Mouse (Mus musculus) lung, postnatal 14 days (tissue): ENCODE data around the gene Ptch1.
A peak's percentile ranks its signal among the peaks of the same experiment; 100 is the strongest.

Experiments used
- DNase-seq: peaks from one replicate; pipeline ENCODE4 v3.0.0; 2021

The Ptch1 gene

DNA sequence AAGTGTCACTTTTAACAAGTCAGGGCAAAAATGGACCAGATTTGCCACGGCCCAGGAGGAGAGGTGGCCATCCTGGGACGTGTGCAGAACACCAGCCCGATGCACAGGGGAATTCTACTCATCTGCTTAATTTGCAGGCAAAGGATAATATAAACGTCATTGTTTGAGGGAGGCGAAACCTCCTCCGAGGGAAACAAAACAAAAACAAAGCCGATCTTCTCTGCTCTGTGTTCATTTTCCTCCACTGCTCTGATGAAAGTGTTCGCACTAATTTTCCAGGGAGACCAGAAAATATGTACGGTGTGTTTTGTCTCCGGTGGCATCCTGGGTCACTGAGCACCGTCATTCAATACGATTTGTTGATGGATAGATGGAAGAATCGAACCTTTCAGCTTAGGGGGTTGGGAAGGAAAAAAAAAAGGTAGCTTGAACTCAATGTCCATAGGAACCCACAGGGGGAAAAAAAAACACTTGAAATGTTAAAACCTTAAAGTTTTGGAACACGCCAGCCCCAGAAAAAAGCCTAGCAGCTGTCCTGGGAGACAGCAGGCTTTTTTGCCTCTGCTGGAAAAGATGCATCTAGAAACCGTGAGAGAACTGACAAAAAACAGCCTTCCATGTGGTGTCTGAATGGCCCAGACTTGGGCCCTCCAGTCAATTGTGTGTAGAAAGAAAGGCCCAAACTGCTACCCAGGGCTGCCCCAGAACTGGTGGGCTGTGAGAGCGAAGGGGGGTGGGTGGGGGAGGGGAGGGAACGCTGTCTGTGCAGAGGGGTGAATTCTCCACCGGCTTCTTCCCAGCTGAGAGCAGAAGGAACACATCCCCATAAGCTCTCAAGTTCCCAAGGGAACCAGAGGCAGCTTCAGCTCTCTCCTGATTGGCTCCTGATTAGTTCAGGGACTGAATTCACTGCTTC, 86.3 kb downstream of the Ptch1 start:
- no peak for DNase-seq

DNA sequence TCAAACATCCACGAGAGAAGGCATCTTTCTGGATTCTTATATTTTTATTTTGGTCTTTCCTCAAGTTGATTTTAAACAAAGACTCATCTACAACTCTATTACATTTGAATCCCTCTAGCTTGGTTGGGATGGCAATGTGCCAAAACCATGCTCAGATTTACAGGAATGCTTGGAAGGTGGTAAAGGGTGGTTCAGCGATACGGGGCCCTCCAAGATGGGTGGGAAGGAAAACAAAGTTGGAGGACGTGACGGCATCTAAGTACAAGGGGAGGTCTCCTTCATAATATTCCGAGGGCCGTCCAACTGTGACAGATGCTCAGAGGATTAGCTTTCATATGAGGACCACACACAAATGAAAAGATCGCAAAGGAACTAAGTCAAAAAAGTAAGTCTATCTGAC, 98.0 kb downstream of the Ptch1 start:
- peak; percentile 25 for DNase-seq
